Mouse (Mus musculus) kidney, adult 8-10 months (tissue): ENCODE data around the gene Papola.
A peak's percentile ranks its signal among the peaks of the same experiment; 100 is the strongest.

ENCODE experiments used
- DNase-seq, 2 experiments: peaks; one replicate each; pipeline ENCODE4 v3.0.0; 2022

Papola gene

GRCm38 (mm10) chr12:105784196-105784999 is at the start of gene Papola:
TSS of gene Papola (plus strand) at chr12:105784694.
- DNase-seq: peak; percentile 84 to 86

- DNase-seq: no peak
These were observed 49.1 kb upstream of the Papola start for GRCm38 (mm10) chr12:105735226-105735888.

GRCm38 (mm10) chr12:105735889-105736251 is 48.6 kb upstream of the Papola start:
- DNase-seq: no peak

- DNase-seq: no peak
These were observed 46.0 kb upstream of the Papola start for GRCm38 (mm10) chr12:105738316-105739096.

- DNase-seq: peak; percentile 53 to 75
These were observed 44.8 kb upstream of the Papola start for GRCm38 (mm10) chr12:105739656-105740055.

DNA sequence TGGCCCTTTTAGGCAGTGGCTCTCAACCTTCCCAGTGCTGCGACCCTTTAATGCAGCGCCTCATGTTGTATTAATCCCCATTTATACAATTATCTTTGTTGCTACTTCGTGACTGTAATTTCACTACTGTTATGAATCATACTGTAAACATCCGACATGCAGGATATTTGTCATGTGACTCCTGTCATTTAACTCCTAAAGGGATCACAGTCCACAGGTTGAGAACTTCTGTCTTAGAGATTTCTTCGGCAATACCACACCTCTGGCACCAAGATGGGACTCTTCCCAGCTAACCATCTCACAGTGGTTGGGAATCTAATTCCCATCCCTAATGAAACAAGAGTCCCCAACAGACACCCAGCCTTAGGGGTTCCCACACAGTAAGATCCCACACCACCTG is 36.4 kb upstream of the Papola start:
- DNase-seq: no peak

DNA sequence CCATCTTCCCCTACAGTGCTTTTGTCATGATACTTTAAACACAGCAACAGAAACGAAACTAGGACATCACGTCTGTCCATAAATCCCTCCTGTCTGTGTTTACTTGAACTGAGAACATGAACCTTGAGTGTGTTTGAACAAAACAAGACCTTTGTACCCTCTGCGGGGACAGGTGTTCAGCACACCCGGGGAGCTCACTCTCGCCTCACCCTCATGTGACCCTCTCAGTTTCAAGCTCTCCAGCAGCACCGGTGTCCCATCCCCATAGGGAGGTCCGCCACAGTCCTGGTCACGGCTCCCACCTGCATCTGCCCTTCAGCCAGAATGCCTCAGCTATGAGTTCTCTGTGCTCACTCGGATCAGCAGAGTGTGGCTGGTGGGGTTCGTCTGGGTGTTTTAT is 30.7 kb upstream of the Papola start:
- DNase-seq: peak; percentile 56 to 72

DNA sequence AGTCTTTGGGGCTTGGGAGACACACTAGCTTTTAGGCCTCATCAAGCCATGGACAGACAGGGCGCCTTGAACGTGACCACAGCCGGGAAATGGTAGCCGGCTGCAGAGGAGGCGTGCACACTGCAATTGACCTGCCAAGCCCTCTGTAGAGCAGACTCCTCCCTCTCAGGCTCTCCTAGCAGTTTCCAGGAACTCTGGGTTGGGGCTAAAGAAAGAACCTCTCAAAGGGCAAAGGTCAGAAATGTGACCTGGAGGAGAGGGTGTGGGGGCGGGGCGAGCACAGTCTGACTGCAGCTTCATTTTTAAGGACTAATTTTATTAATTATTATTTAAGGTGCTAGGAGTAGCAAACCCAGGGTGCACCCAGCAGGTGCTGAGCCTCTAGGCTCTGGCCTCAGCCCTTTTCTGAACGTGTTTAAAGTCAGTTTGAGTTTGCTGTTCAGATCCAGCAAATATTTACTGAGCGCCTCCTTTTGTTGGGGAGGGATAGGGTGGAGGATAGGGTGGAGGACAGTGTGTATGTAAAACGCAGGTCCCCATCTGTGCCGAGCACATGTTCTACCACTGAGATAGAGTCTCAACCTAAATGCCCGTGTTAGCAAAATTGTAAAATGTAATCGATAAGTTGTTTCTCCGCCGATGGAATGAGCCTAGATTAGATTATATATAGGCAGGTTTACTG is 26.5 kb upstream of the Papola start:
- peak; percentile 89 to 92 for DNase-seq

DNA sequence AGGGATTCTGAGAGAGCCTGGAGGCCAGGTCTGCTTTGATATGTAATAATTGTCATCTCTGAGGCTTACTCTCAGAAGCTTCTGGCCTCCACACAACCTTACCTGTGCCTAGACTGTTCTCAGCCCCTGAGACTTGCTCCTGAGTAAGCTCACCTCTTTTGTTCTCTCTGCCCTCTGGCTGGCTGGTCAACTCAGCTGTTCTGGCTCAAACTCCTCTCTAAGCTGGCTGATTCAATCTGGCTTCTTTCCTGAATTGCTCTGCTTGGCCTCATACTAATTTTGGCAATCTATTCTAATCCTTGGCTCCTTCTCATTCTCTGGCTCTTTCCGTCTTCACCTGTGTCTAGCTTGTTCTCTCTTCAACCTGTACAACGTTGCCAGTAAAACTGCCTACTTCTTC is 25.6 kb upstream of the Papola start:
- peak; percentile 53 to 59 for DNase-seq

GRCm38 (mm10) chr12:105759849-105760478 is 24.5 kb upstream of the Papola start:
- no peak for DNase-seq

GRCm38 (mm10) chr12:105761171-105761570 is 23.3 kb upstream of the Papola start:
- DNase-seq: peak in 1 of 2 experiments; percentile 54

- DNase-seq: no peak
These were observed 22.9 kb upstream of the Papola start for GRCm38 (mm10) chr12:105761629-105762028.

DNA sequence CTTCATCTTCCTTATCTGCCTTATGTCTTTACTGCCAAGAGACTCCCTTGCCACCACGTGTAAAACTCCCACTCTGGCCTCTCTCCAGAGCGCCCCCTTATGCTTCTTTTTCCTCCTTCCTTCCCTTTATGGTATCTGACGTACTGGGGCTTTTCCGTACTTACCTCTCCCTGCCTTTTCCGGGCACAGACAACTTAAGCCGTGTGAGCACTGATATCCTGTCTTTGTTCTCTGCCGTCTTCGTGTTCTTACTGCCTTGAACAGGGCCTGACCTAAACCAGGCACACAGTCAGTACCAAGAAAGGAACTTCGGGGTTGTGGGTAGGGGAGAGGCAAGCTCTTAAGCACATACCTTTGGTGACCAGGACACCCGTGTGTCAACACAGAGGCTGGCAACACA is 14.8 kb upstream of the Papola start:
- no peak for DNase-seq

DNA sequence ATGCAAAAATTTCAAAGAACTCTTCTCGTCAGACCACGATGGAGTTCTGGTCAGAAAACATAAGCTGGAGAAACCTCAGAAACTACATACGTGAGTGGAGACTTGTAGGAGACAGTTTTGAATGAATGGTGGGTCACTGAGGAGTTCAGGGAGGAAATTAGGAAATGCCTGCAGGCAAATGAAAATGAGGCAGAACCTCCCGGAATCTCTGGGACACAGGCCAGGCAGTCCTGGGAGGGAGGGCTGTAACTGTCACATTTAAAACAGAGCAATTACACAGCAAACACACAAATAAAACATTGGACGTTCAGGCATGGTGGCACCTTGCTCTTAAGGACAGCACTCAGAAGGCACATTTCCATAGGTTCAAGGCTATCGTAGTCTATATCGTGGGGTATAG is 9.6 kb upstream of the Papola start:
- no peak for DNase-seq

GRCm38 (mm10) chr12:105777651-105778050 is 6.8 kb upstream of the Papola start:
- DNase-seq: no peak

GRCm38 (mm10) chr12:105785000-105785774 is 693 bp downstream of the Papola start:
- DNase-seq: peak; percentile 68 to 69

- DNase-seq: no peak
These were observed 1.6 kb downstream of the Papola start for GRCm38 (mm10) chr12:105786113-105786512.

- DNase-seq: no peak
These were observed 3.1 kb downstream of the Papola start for GRCm38 (mm10) chr12:105787626-105788025.

DNA sequence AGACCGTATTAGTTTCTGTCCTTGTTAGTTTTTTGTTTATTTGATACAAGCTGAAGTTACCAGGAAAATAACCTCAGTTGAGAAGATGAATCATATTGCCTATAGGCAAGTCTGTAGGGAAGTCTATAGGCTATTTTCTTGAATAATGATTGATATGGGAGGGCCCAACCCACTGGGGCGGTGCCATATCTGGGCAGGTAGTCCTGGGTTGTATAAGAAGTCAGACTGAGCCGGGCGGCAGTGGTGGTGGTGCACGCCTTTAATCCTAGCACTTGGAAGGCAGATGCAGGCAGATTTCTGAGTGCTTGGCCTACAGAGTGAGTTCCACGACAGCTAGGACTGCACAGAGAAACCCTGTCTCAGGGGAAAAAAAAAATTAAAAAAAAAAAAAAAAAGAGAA is 5.4 kb downstream of the Papola start:
- no peak for DNase-seq

GRCm38 (mm10) chr12:105794896-105795295 is 10.4 kb downstream of the Papola start:
- no peak for DNase-seq

DNA sequence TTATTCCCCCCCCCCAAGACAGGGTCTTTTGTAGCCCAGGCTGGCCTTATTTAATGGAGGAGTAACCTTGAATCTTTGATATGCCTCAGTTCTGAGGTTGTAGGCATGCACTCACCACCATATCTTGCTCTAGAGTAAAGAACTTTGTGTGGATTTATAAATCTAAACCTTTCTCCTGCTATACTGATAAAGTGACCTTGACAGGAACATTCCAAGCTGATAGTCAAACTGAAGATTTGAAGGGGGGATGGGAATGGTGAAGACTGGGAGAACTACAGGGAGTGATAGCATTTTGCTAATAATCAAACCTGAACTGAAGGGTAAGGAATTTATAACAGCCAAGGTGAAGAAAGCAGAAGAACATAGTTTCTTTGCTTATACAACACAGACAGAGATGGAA is 13.5 kb downstream of the Papola start:
- DNase-seq: no peak

DNA sequence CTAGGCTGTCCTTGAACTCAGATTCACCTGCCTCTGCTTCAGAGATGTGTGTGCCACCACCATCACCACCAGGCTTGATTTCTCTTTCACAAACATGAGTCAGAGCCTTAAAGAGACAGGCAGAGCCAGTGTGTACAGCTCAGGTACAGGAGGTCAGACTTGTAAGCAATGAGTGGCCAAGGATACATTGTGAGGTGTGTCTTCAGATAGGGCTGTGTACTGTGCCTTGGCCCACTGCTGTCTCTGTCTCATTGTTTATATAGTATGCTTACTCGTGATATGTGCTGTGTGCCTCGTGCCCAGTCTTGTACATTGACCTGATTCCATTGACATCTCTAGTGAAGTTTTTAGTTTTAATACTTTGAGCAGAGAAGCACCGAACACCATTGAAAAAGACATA is 21.3 kb downstream of the Papola start:
- no peak for DNase-seq
